Mouse (Mus musculus): ENCODE measurements around the gene Sdhd.

DNA sequence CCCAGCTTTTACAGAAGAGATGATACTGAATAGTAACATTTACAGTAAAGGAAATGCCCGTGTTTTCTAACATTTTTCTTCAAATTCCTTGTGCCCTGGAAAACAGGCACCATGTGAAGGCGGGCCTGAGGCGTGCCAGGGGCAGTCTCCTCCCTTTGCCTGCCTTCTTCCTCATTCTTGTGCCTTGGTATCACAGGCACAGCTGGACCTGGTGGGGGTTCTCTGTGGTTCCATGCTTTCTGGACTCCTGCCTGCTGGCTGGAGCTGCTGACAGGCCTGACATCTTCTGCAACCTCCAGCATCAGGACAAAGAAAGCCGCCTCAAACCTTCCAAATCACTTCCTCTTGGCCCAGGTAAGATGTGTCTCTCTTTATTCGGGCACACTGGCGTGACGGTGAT is 38.4 kb downstream of the Sdhd start:
- no peak for TF ChIP-seq CTCF (IDR thresholded peaks at IDR 0.05; ENCODE audit: insufficient read depth, low read length)
- no peak for TF ChIP-seq POLR2A (IDR thresholded peaks at IDR 0.05; ENCODE audit: borderline replicate concordance, extremely low read depth, low read depth, low read length)
